Mouse (Mus musculus) spleen, adult 2 months (tissue): ENCODE results near the gene Mrps10.

Experiments
- CTCF ChIP-seq: fragments of 200-500 bp; IDR thresholded peaks from 2 replicates; pipeline ENCODE4 v1.5.1; 2011; ENCODE audit warnings: mild to moderate bottlenecking, inconsistent platforms; ENCODE audit not compliant: insufficient read depth, insufficient read length, insufficient replicate concordance; ENCODE audit errors: extremely low read depth
- POLR2A ChIP-seq: fragments of 200-500 bp; IDR thresholded peaks from 2 replicates; pipeline ENCODE4 v1.6.1; 2011; ENCODE audit warnings: low read depth, low read length, inconsistent platforms

DNA sequence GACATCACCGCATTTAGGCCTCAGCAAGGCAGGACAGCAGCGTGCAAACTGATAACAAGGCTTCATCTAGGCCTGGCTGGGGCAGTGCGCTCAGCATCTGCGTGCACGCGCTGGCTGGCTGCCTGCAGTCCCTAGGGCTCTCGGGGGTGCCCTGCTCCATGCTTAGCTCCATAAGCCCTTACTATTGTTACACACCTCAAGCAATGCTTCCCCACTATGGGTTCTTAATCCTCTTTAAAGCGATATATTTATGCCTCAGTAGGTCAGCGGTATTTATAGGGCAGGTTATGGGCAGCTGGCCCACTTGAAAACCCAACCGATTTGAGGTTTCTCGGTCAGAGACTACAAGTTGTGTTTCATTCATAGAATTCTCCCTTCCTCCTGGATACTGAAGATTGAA lies 13.2 kb downstream of the Mrps10 start:
- no peak for TF ChIP-seq CTCF
- no peak for TF ChIP-seq POLR2A
